Mouse (Mus musculus): ENCODE measurements around the gene Abhd14b. TPM values are rescaled to one million over a fixed set of nuclear protein-coding genes. Genes with fewer than 3 reads are reported as not detected.

Abhd14b gene
- total and polyA plus RNA-seq, 2 experiments from 2014 or later: 13.8 to 16.2 TPM

DNA sequence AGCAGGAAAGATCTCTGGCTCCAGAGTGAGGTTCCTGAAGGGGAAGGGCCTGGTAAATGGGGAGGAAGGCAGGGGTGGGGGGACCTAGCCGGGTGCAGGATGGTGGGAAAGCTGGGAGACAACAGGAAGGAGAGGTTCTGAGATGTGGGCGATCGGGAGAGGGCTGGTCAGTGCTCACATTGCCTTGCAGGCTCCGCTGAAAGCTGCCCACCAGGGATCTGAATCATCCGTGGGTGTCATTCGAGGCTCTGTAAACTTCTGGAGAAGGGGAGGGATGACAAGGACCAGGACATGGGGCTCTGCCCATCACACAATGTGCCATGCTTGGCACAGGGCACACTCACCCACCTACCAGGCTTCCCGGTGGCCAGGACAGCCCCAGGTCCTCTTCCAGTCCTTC, 13.9 kb upstream of the Abhd14b start:
- peaks cover 4% of the 10 kb centered on the region; the same call in 1 of the 2 replicates for H3K4me1 ChIP-seq (ENCODE audit: insufficient read depth, low read length)
- no peaks in the 10 kb centered on the region for H3K9me3 ChIP-seq (ENCODE audit: low read length)
- H3K9ac ChIP-seq (replicated peaks; ENCODE audit: low read length, poor library complexity, severe bottlenecking): no peak overlapping the region
- DNase-seq (ENCODE audit: low spot score): no peak
- ATAC-seq (ENCODE audit: low FRiP score): no peak
- no peak for TF ChIP-seq CTCF (IDR thresholded peaks at IDR 0.05)
- peaks cover 29% of the 10 kb centered on the region for H3K36me3 ChIP-seq (ENCODE audit: insufficient read depth, low read length)
- 72% methylated on average over 7 of the region's 7 CpGs for WGBS
- no peak overlapping the region for H3K27ac ChIP-seq (ENCODE audit: low read depth, low read length)
- H3K27me3 ChIP-seq (ENCODE audit: insufficient read depth, low read length): no peaks in the 10 kb centered on the region
- H3K4me3 ChIP-seq (ENCODE audit: low read depth, low read length): no peak overlapping the region
- H3K4me2 ChIP-seq (ENCODE audit: low read depth, low read length, poor library complexity, severe bottlenecking): no peak overlapping the region

DNA sequence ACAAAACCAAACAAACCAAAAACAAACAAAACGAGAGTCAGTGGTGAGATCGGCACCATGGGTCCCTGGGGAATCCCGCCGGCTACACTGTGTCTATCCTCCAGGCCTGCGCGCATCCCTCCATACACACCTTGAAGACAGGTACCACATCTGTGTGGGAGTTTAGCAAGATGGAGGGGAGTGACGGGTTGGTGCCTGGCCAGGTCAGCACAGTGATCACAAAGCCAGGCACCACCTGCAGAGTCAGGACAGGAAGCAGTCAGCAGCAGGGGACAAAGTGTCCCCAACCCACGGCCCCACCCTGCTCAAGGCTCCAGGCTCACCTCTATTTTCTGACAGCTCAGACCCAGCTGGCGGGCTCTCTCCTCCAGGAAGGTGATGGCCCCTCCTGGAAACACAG, 10.7 kb upstream of the Abhd14b start:
- Histone ChIP-seq H3K4me1 (ENCODE audit: insufficient read depth, low read length) (peaks cover 4% of the 10 kb centered on the region; the same call in 1 of the 2 replicates), H3K27ac (ENCODE audit: low read depth, low read length) (no peak overlapping the region), H3K9ac (replicated peaks; ENCODE audit: low read length, poor library complexity, severe bottlenecking) (0 out of 2 replicates have a peak overlapping the region, but pooled peaks have one; percentile 13), H3K36me3 (ENCODE audit: insufficient read depth, low read length) (peaks cover 35% of the 10 kb centered on the region), H3K27me3 (ENCODE audit: insufficient read depth, low read length) (no peaks in the 10 kb centered on the region), H3K4me3 (ENCODE audit: low read depth, low read length) (no peak overlapping the region), H3K9me3 (ENCODE audit: low read length) (no peaks in the 10 kb centered on the region), H3K4me2 (ENCODE audit: low read depth, low read length, poor library complexity, severe bottlenecking) (no peak overlapping the region)
- no peak for TF ChIP-seq CTCF (IDR thresholded peaks at IDR 0.05)
- no peak for ATAC-seq (ENCODE audit: low FRiP score)
- DNase-seq (ENCODE audit: low spot score): no peak
- 87% methylated on average over 9 of the region's 9 CpGs for WGBS

DNA sequence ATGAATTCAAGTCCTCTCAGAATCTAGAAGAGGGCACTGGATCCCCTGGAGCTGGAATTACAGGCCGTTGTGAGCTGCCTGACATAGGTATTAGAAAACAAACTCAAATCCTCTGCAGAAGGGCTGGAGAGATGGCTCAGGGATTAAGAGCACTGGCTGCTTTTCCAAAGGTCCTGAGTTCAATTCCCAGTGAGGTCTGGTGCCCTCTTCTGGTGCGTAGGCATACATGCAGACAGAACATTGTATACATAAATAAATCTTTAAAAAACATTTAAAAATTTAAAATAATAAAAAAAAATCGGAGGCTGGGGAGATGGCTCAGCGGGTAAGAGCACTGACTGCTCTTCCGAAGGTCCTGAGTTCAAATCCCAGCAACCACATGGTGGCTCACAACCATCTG, 4.6 kb upstream of the Abhd14b start:
- WGBS: 74% methylated on average over 5 of the region's 5 CpGs
- Histone ChIP-seq H3K27me3 (ENCODE audit: insufficient read depth, low read length) (no peaks in the 10 kb centered on the region), H3K27ac (ENCODE audit: low read depth, low read length) (no peak overlapping the region), H3K4me3 (ENCODE audit: low read depth, low read length) (no peak overlapping the region), H3K9ac (replicated peaks; ENCODE audit: low read length, poor library complexity, severe bottlenecking) (no peak overlapping the region), H3K9me3 (ENCODE audit: low read length) (no peaks in the 10 kb centered on the region), H3K4me2 (ENCODE audit: low read depth, low read length, poor library complexity, severe bottlenecking) (no peak overlapping the region), H3K36me3 (ENCODE audit: insufficient read depth, low read length) (peaks cover 8% of the 10 kb centered on the region), H3K4me1 (ENCODE audit: insufficient read depth, low read length) (peaks cover 7% of the 10 kb centered on the region)
- DNase-seq (ENCODE audit: low spot score) (no peak), ATAC-seq (ENCODE audit: low FRiP score) (no peak)
- TF ChIP-seq CTCF (IDR thresholded peaks at IDR 0.05): peak; percentile 56

DNA sequence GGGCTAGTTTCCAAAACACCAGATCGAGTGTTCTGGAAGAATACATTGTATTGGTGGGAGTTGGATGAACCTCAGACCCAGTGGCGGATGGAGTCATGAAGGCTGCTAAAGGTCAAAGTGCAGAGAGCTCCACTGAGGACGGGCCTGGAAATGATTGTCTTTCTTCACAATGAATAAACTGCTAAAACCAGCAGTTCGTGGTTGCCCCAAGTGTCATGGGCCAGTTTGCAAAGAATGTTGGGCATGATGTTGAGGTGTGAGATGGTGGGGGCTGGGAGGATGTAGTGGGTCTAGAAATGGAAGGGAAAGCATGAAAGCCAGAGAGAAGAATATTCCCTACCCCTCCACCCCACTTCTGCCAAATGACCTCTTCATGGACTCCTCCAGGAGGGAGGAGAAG, 2.4 kb upstream of the Abhd14b start:
- no peak for TF ChIP-seq CTCF (IDR thresholded peaks at IDR 0.05)
- no peak overlapping the region for H3K4me2 ChIP-seq (ENCODE audit: low read depth, low read length, poor library complexity, severe bottlenecking)
- H3K27me3 ChIP-seq (ENCODE audit: insufficient read depth, low read length): no peaks in the 10 kb centered on the region
- H3K9ac ChIP-seq (replicated peaks; ENCODE audit: low read length, poor library complexity, severe bottlenecking): 0 out of 2 replicates have a peak overlapping the region, but pooled peaks have one; percentile 8
- H3K4me3 ChIP-seq (ENCODE audit: low read depth, low read length): no peak overlapping the region
- 76% methylated on average over 4 of the region's 4 CpGs for WGBS
- no peak overlapping the region for H3K27ac ChIP-seq (ENCODE audit: low read depth, low read length)
- peaks cover 6% of the 10 kb centered on the region for H3K36me3 ChIP-seq (ENCODE audit: insufficient read depth, low read length)
- H3K4me1 ChIP-seq (ENCODE audit: insufficient read depth, low read length): peaks cover 12% of the 10 kb centered on the region
- no peak for ATAC-seq (ENCODE audit: low FRiP score)
- DNase-seq (ENCODE audit: low spot score): no peak
- no peaks in the 10 kb centered on the region for H3K9me3 ChIP-seq (ENCODE audit: low read length)

DNA sequence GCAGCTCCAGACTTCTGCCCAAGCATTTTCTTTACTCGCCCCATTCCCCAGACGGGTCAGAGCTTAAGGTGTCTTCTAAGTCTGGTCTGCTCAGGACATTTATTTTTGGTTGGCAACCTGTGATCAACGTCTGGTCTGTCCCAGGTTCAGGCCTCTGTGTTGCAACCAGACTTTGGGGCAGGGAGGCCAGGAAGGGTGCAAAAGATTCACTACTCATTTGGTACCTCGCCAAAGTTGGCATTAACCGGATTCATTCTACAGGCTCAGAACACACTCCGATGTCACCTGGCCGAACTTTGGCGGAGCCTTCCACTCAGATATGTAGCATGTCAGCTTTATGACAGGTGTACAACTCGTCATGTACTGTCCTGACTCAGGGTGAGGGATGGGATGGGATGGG, 692 bp downstream of the Abhd14b start:
- H3K4me1 ChIP-seq (ENCODE audit: insufficient read depth, low read length): peaks cover 14% of the 10 kb centered on the region
- H3K4me2 ChIP-seq (ENCODE audit: low read depth, low read length, poor library complexity, severe bottlenecking): peak overlapping the region; percentile 93
- H3K9me3 ChIP-seq (ENCODE audit: low read length): no peaks in the 10 kb centered on the region
- DNase-seq (ENCODE audit: low spot score) (no peak), ATAC-seq (ENCODE audit: low FRiP score) (peak; percentile 14; the same call in 1 of the 2 replicates)
- 37% methylated on average over 9 of the region's 9 CpGs for WGBS
- H3K4me3 ChIP-seq (ENCODE audit: low read depth, low read length): peak overlapping the region; percentile 55
- peak overlapping the region; percentile 66 for H3K9ac ChIP-seq (replicated peaks; ENCODE audit: low read length, poor library complexity, severe bottlenecking)
- peak overlapping the region; percentile 60 for H3K27ac ChIP-seq (ENCODE audit: low read depth, low read length)
- no peak for TF ChIP-seq CTCF (IDR thresholded peaks at IDR 0.05)
- H3K36me3 ChIP-seq (ENCODE audit: insufficient read depth, low read length): no peaks in the 10 kb centered on the region
- H3K27me3 ChIP-seq (ENCODE audit: insufficient read depth, low read length): no peaks in the 10 kb centered on the region

DNA sequence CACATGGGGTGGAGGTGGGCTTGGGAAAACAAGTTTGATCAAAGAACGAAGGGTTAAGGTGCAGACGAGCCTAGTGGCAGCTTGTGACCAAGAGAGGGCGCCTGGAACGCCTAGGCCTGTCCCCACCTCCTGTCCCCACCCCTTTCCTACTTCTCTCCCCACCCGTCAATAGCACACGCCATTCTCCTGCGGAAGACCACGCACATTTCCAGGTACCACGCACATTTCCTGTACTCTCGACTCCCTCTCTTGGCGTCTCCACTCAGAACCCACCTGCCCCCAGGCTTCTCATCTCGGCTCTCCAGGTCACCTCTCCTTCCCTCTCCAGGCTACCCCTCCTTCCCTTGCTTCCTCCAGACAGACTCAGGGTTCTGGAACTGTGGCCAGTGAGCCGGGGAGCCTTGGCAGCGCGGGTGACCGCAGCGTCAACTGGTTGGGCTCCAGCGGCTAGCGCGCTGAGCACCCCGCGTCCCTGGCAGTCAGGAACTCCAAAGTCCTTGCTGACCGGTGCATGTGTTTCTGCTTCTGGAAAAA, 1.3 kb downstream of the Abhd14b start:
- ATAC-seq (ENCODE audit: low FRiP score): no peak; the same call in 1 of the 2 replicates
- Histone ChIP-seq H3K9me3 (ENCODE audit: low read length) (no peaks in the 10 kb centered on the region), H3K4me2 (ENCODE audit: low read depth, low read length, poor library complexity, severe bottlenecking) (peak overlapping the region; percentile 93), H3K27ac (ENCODE audit: low read depth, low read length) (peak overlapping the region; percentile 69), H3K9ac (replicated peaks; ENCODE audit: low read length, poor library complexity, severe bottlenecking) (peak overlapping the region; percentile 66), H3K4me3 (ENCODE audit: low read depth, low read length) (peak overlapping the region; percentile 55), H3K27me3 (ENCODE audit: insufficient read depth, low read length) (no peaks in the 10 kb centered on the region), H3K36me3 (ENCODE audit: insufficient read depth, low read length) (no peaks in the 10 kb centered on the region), H3K4me1 (ENCODE audit: insufficient read depth, low read length) (peaks cover 16% of the 10 kb centered on the region)
- TF ChIP-seq CTCF (IDR thresholded peaks at IDR 0.05): peak; percentile 81
- DNase-seq (ENCODE audit: low spot score): peak; percentile 88
- WGBS: 2% methylated on average over 23 of the region's 23 CpGs
